Mouse (Mus musculus): ENCODE measurements around the gene Ebf1.

The Ebf1 gene

GRCm38 (mm10) chr11:44706386-44706785 lies 89.3 kb downstream of the Ebf1 start:
- no peak for DNase-seq

- peak; percentile 70 for DNase-seq
Measured at GRCm38 (mm10) chr11:44707381-44708289, 90.5 kb downstream of the Ebf1 start.

GRCm38 (mm10) chr11:44708290-44708685 lies 91.2 kb downstream of the Ebf1 start:
- DNase-seq, result no peak

GRCm38 (mm10) chr11:44709073-44709618 lies 92.0 kb downstream of the Ebf1 start:
- no peak for DNase-seq

- no peak for DNase-seq
Measured at GRCm38 (mm10) chr11:44709869-44710460, 92.8 kb downstream of the Ebf1 start.

- no peak for DNase-seq
Measured at GRCm38 (mm10) chr11:44710861-44711260, 93.7 kb downstream of the Ebf1 start.

- DNase-seq, result no peak
Measured at GRCm38 (mm10) chr11:44714188-44714587, 97.1 kb downstream of the Ebf1 start.

GRCm38 (mm10) chr11:44715776-44716175 lies 98.7 kb downstream of the Ebf1 start:
- no peak for DNase-seq

GRCm38 (mm10) chr11:44716928-44717327 lies 99.8 kb downstream of the Ebf1 start:
- no peak for DNase-seq

- DNase-seq, result no peak
Measured at GRCm38 (mm10) chr11:44717636-44718035, 100.5 kb downstream of the Ebf1 start.

GRCm38 (mm10) chr11:44721976-44722375 lies 104.9 kb downstream of the Ebf1 start:
- no peak for DNase-seq

GRCm38 (mm10) chr11:44723950-44724502 lies 106.9 kb downstream of the Ebf1 start:
- no peak for DNase-seq

GRCm38 (mm10) chr11:44725732-44726131 lies 108.6 kb downstream of the Ebf1 start:
- DNase-seq, result no peak

GRCm38 (mm10) chr11:44727376-44727775 lies 110.3 kb downstream of the Ebf1 start:
- DNase-seq, result peak; percentile 46

- no peak for DNase-seq
Measured at GRCm38 (mm10) chr11:44727821-44728220, 110.7 kb downstream of the Ebf1 start.

- DNase-seq, result no peak
Measured at GRCm38 (mm10) chr11:44728271-44728670, 111.2 kb downstream of the Ebf1 start.

- DNase-seq, result no peak
Measured at GRCm38 (mm10) chr11:44729931-44730330, 112.8 kb downstream of the Ebf1 start.

GRCm38 (mm10) chr11:44731763-44732162 lies 114.6 kb downstream of the Ebf1 start:
- no peak for DNase-seq

GRCm38 (mm10) chr11:44733276-44733675 lies 116.2 kb downstream of the Ebf1 start:
- DNase-seq, result peak; percentile 32

- no peak for DNase-seq
Measured at GRCm38 (mm10) chr11:44738046-44738445, 120.9 kb downstream of the Ebf1 start.

GRCm38 (mm10) chr11:44738820-44739219 lies 121.7 kb downstream of the Ebf1 start:
- peak; percentile 47 for DNase-seq

GRCm38 (mm10) chr11:44740278-44741041 lies 123.3 kb downstream of the Ebf1 start:
- DNase-seq, result peak; percentile 41

- peak; percentile 45 for DNase-seq
Measured at GRCm38 (mm10) chr11:44741042-44741491, 124.0 kb downstream of the Ebf1 start.

All from embryo, embryonic 11 days (tissue).